Mouse (Mus musculus) neural tube, embryonic 10.5 days (tissue): ENCODE data around the gene Gm11027.

Experiments
- DNase-seq: peaks from one replicate; pipeline ENCODE4 v3.0.0-alpha.2; 2017; ENCODE audit warnings: low spot score; ENCODE audit errors: extremely low spot score

Gene Gm11027

GRCm38 (mm10) chr12:116279181-116279580, 4.0 kb downstream of the Gm11027 start:
- DNase-seq, result no peak

- no peak for DNase-seq
Observed at GRCm38 (mm10) chr12:116280149-116280652, 5.0 kb downstream of the Gm11027 start.

GRCm38 (mm10) chr12:116280653-116281364, 5.6 kb downstream of the Gm11027 start, which contains the start of gene Esyt2:
Gene Esyt2, plus strand, starts transcription at chr12:116281196.
- DNase-seq, result peak; percentile 99

- peak; percentile 37 for DNase-seq
Observed at GRCm38 (mm10) chr12:116281427-116282281, 6.5 kb downstream of the Gm11027 start.

GRCm38 (mm10) chr12:116282856-116283255, 7.7 kb downstream of the Gm11027 start:
- no peak for DNase-seq

GRCm38 (mm10) chr12:116283511-116283910, 8.3 kb downstream of the Gm11027 start:
- no peak for DNase-seq

- DNase-seq, result no peak
Observed at GRCm38 (mm10) chr12:116293185-116293584, 18.0 kb downstream of the Gm11027 start.

- no peak for DNase-seq
Observed at GRCm38 (mm10) chr12:116293599-116294292, 18.6 kb downstream of the Gm11027 start.

GRCm38 (mm10) chr12:116299906-116300305, 24.7 kb downstream of the Gm11027 start:
- no peak for DNase-seq

GRCm38 (mm10) chr12:116302181-116302580, 27.0 kb downstream of the Gm11027 start:
- no peak for DNase-seq

- no peak for DNase-seq
Observed at GRCm38 (mm10) chr12:116306042-116306441, 30.9 kb downstream of the Gm11027 start.

GRCm38 (mm10) chr12:116307870-116308269, 32.7 kb downstream of the Gm11027 start:
- DNase-seq, result no peak

- no peak for DNase-seq
Observed at GRCm38 (mm10) chr12:116308612-116309011, 33.4 kb downstream of the Gm11027 start.

GRCm38 (mm10) chr12:116313816-116314215, 38.6 kb downstream of the Gm11027 start:
- DNase-seq, result no peak

GRCm38 (mm10) chr12:116315498-116315897, 40.3 kb downstream of the Gm11027 start:
- no peak for DNase-seq

- no peak for DNase-seq
Observed at GRCm38 (mm10) chr12:116317818-116318217, 42.6 kb downstream of the Gm11027 start.
